Mouse (Mus musculus) MEL (cell line): ENCODE results near the gene Anapc11. TPM values are rescaled to one million over a fixed set of nuclear protein-coding genes. Genes with fewer than 3 reads are reported as not detected.

Experiments
- DNase-seq: peaks from one replicate; pipeline ENCODE4 v3.0.0; 2011; ENCODE audit warnings: low read depth, low spot score
- H3K27ac ChIP-seq: 2 replicates; pipeline ENCODE4 v1.5.1; 2012; ENCODE audit warnings: low read depth, mild to moderate bottlenecking, control low read depth, low read length, moderate library complexity; ENCODE audit not compliant: control insufficient read depth
- H3K27me3 ChIP-seq, 2 experiments: fragments of 150-350 bp in 1 of 2; sonication (generic) in 1 of 2; 2 replicates each; pipeline ENCODE4 v1.6.1; 2012; ENCODE audit warnings: low read length in 2 of 2, mild to moderate bottlenecking in 2 of 2, improper control_type of control experiment in 1 of 2, moderate library complexity in 1 of 2; ENCODE audit not compliant: insufficient read depth in 2 of 2, control insufficient read depth in 1 of 2
- H3K36me3 ChIP-seq, 2 experiments: 2 replicates each; pipeline ENCODE4 v1.6.1; 2012 to 2014; ENCODE audit warnings: low read length in 2 of 2, improper control_type of control experiment in 1 of 2, inconsistent platforms in 1 of 2, mild to moderate bottlenecking in 1 of 2; ENCODE audit not compliant: insufficient read depth in 2 of 2, control insufficient read depth in 1 of 2
- H3K4me1 ChIP-seq, 2 experiments: fragments of 150-350 bp in 1 of 2; sonication (generic) in 1 of 2; 2 replicates each; pipeline ENCODE4 v1.6.1; 2012; ENCODE audit warnings: low read length in 2 of 2, improper control_type of control experiment in 1 of 2, mild to moderate bottlenecking in 1 of 2; ENCODE audit not compliant: insufficient read depth in 2 of 2, control insufficient read depth in 1 of 2
- H3K4me3 ChIP-seq, 2 experiments: fragments of 150-350 bp in 1 of 2; sonication (generic) in 1 of 2; 2 replicates each; pipeline ENCODE4 v1.5.1; 2012; ENCODE audit warnings: low read depth in 2 of 2, low read length in 2 of 2, mild to moderate bottlenecking in 2 of 2, moderate library complexity in 2 of 2, control low read depth in 1 of 2, improper control_type of control experiment in 1 of 2; ENCODE audit not compliant: control insufficient read depth in 1 of 2, insufficient read depth in 1 of 2
- H3K79me2 ChIP-seq: 2 replicates; pipeline ENCODE4 v1.6.1; 2012; ENCODE audit warnings: mild to moderate bottlenecking, low read length, moderate library complexity; ENCODE audit not compliant: control insufficient read depth, poor library complexity, insufficient read depth
- H3K9ac ChIP-seq: 2 replicates; pipeline ENCODE4 v1.6.1; 2012; ENCODE audit warnings: low read depth, mild to moderate bottlenecking, control low read depth, low read length, moderate library complexity; ENCODE audit not compliant: control insufficient read depth, poor library complexity, severe bottlenecking
- H3K9me3 ChIP-seq: fragments of 150-350 bp; sonication (generic); replicated peaks from 2 replicates; pipeline ENCODE4 v1.6.1; 2012; ENCODE audit warnings: mild to moderate bottlenecking, low read length, improper control_type of control experiment, moderate library complexity; ENCODE audit not compliant: insufficient read depth
- BHLHE40 ChIP-seq: IDR thresholded peaks from 2 replicates; pipeline ENCODE4 v1.6.1; 2012; ENCODE audit warnings: low read depth, mild to moderate bottlenecking, inconsistent platforms, low read length, improper control_type of control experiment, borderline replicate concordance
- CHD1 ChIP-seq: IDR thresholded peaks from 2 replicates; pipeline ENCODE4 v1.6.1; 2012; ENCODE audit warnings: low read depth, mild to moderate bottlenecking, inconsistent platforms, low read length, improper control_type of control experiment
- CHD2 ChIP-seq: IDR thresholded peaks from 2 replicates; pipeline ENCODE4 v1.6.1; 2011; ENCODE audit warnings: low read length, improper control_type of control experiment
- CTCF ChIP-seq, 3 experiments: IDR thresholded peaks in 2 of 3; conservative IDR thresholded peaks in 1 of 3; 2 replicates each; pipeline ENCODE4 v1.5.1; 2011 to 2012; ENCODE audit warnings: low read length in 3 of 3, low read depth in 2 of 3, mild to moderate bottlenecking in 2 of 3, improper control_type of control experiment in 1 of 3, inconsistent platforms in 1 of 3, mixed read lengths in 1 of 3, moderate library complexity in 1 of 3; ENCODE audit not compliant: control insufficient read depth in 1 of 3, insufficient read depth in 1 of 3, poor library complexity in 1 of 3, severe bottlenecking in 1 of 3
- E2F4 ChIP-seq: IDR thresholded peaks from 2 replicates; pipeline ENCODE4 v1.6.1; 2011; ENCODE audit warnings: low read depth, low read length, improper control_type of control experiment, borderline replicate concordance
- ELF1 ChIP-seq: IDR thresholded peaks from 2 replicates; pipeline ENCODE4 v1.6.1; 2014; ENCODE audit warnings: low read depth, mild to moderate bottlenecking, inconsistent platforms, low read length, improper control_type of control experiment, moderate library complexity
- EP300 ChIP-seq, 2 experiments: IDR thresholded peaks; 2 replicates each; pipeline ENCODE4 v1.6.1; 2011; ENCODE audit warnings: improper control_type of control experiment in 2 of 2, low read length in 2 of 2, low read depth in 1 of 2, mild to moderate bottlenecking in 1 of 2
- ETS1 ChIP-seq: IDR thresholded peaks from 2 replicates; pipeline ENCODE4 v1.6.1; 2012; ENCODE audit warnings: low read depth, mild to moderate bottlenecking, inconsistent platforms, low read length, improper control_type of control experiment, moderate library complexity
- GABPA ChIP-seq: IDR thresholded peaks from 2 replicates; pipeline ENCODE4 v1.6.1; 2012; ENCODE audit warnings: low read depth, mild to moderate bottlenecking, inconsistent platforms, low read length, improper control_type of control experiment, moderate library complexity
- GATA1 ChIP-seq: IDR thresholded peaks from 2 replicates; pipeline ENCODE4 v1.6.1; 2011; ENCODE audit warnings: low read depth, low read length, improper control_type of control experiment
- HCFC1 ChIP-seq: IDR thresholded peaks from 2 replicates; pipeline ENCODE4 v1.6.1; 2012; ENCODE audit warnings: low read depth, mild to moderate bottlenecking, inconsistent platforms, low read length, improper control_type of control experiment, moderate library complexity
- JUND ChIP-seq: IDR thresholded peaks from 2 replicates; pipeline ENCODE4 v1.6.1; 2011; ENCODE audit warnings: low read depth, mild to moderate bottlenecking, improper control_type of control experiment, low read length
- KAT2A ChIP-seq: conservative IDR thresholded peaks from 2 replicates; pipeline ENCODE4 v1.6.1; 2012; ENCODE audit warnings: low read depth, low read length, improper control_type of control experiment, inconsistent platforms
- MAFK ChIP-seq: IDR thresholded peaks from 2 replicates; pipeline ENCODE4 v1.6.1; 2011; ENCODE audit warnings: low read depth, mild to moderate bottlenecking, low read length, improper control_type of control experiment, borderline replicate concordance
- MAX ChIP-seq: IDR thresholded peaks from 2 replicates; pipeline ENCODE4 v1.6.1; 2011; ENCODE audit warnings: low read length, improper control_type of control experiment
- MAZ ChIP-seq: IDR thresholded peaks from 2 replicates; pipeline ENCODE4 v1.6.1; 2012; ENCODE audit warnings: low read depth, mild to moderate bottlenecking, inconsistent platforms, low read length, improper control_type of control experiment
- MXI1 ChIP-seq: IDR thresholded peaks from 2 replicates; pipeline ENCODE4 v1.6.1; 2011; ENCODE audit warnings: mild to moderate bottlenecking, low read depth, low read length, improper control_type of control experiment
- MYB ChIP-seq: IDR thresholded peaks from 2 replicates; pipeline ENCODE4 v1.6.1; 2011; ENCODE audit warnings: mild to moderate bottlenecking, low read depth, low read length, improper control_type of control experiment
- MYC ChIP-seq: IDR thresholded peaks from 2 replicates; pipeline ENCODE4 v1.6.1; 2011; ENCODE audit warnings: low read depth, mild to moderate bottlenecking, low read length, improper control_type of control experiment, moderate library complexity
- NELFE ChIP-seq: IDR thresholded peaks from 2 replicates; pipeline ENCODE4 v1.6.1; 2011; ENCODE audit warnings: low read depth, low read length, improper control_type of control experiment
- NRF1 ChIP-seq: IDR thresholded peaks from 2 replicates; pipeline ENCODE4 v1.6.1; 2014; ENCODE audit warnings: low read depth, mild to moderate bottlenecking, inconsistent platforms, low read length, improper control_type of control experiment, moderate library complexity; ENCODE audit not compliant: poor library complexity, insufficient read depth, severe bottlenecking
- POLR2A ChIP-seq, 2 experiments: IDR thresholded peaks; 2 replicates each; pipeline ENCODE4 v1.6.1; 2011 to 2012; ENCODE audit warnings: low read length in 2 of 2, mild to moderate bottlenecking in 2 of 2, control low read depth in 1 of 2, improper control_type of control experiment in 1 of 2, low read depth in 1 of 2, moderate library complexity in 1 of 2; ENCODE audit not compliant: control insufficient read depth in 1 of 2, insufficient read depth in 1 of 2, poor library complexity in 1 of 2
- POLR2AphosphoS2 ChIP-seq: IDR thresholded peaks from 2 replicates; pipeline ENCODE4 v1.6.1; 2011; ENCODE audit warnings: low read length, improper control_type of control experiment
- POLR2AphosphoS5 ChIP-seq: IDR thresholded peaks from 2 replicates; pipeline ENCODE4 v1.6.1; 2012; ENCODE audit warnings: low read depth, borderline replicate concordance, mild to moderate bottlenecking, inconsistent platforms, low read length, moderate library complexity, mixed read lengths
- RAD21 ChIP-seq: IDR thresholded peaks from 2 replicates; pipeline ENCODE4 v1.6.1; 2011; ENCODE audit warnings: mild to moderate bottlenecking, low read depth, low read length, improper control_type of control experiment
- RCOR1 ChIP-seq: IDR thresholded peaks from 2 replicates; pipeline ENCODE4 v1.6.1; 2012; ENCODE audit warnings: low read depth, mild to moderate bottlenecking, inconsistent platforms, low read length, improper control_type of control experiment
- SMC3 ChIP-seq: IDR thresholded peaks from 2 replicates; pipeline ENCODE4 v1.6.1; 2011; ENCODE audit warnings: low read depth, low read length, improper control_type of control experiment
- TAL1 ChIP-seq: IDR thresholded peaks from 2 replicates; pipeline ENCODE4 v1.6.1; 2012; ENCODE audit warnings: mild to moderate bottlenecking, inconsistent platforms, low read length, moderate library complexity, mixed read lengths
- TBP ChIP-seq: IDR thresholded peaks from 2 replicates; pipeline ENCODE4 v1.8.0; 2011; ENCODE audit warnings: low read depth, low read length, improper control_type of control experiment
- TCF12 ChIP-seq: IDR thresholded peaks from 2 replicates; pipeline ENCODE4 v1.6.1; 2014; ENCODE audit warnings: low read depth, mild to moderate bottlenecking, inconsistent platforms, low read length, improper control_type of control experiment, moderate library complexity
- UBTF ChIP-seq: IDR thresholded peaks from 2 replicates; pipeline ENCODE4 v1.6.1; 2012; ENCODE audit warnings: low read depth, mild to moderate bottlenecking, inconsistent platforms, low read length, improper control_type of control experiment, moderate library complexity, borderline replicate concordance; ENCODE audit not compliant: insufficient read depth
- USF1 ChIP-seq: IDR thresholded peaks from 2 replicates; pipeline ENCODE4 v1.6.1; 2014; ENCODE audit warnings: low read depth, mild to moderate bottlenecking, inconsistent platforms, low read length, improper control_type of control experiment, moderate library complexity
- ZC3H11A ChIP-seq: IDR thresholded peaks from 2 replicates; pipeline ENCODE4 v1.6.1; 2012; ENCODE audit warnings: low read depth, mild to moderate bottlenecking, inconsistent platforms, low read length, improper control_type of control experiment
- ZKSCAN1 ChIP-seq: IDR thresholded peaks from 2 replicates; pipeline ENCODE4 v1.6.1; 2012; ENCODE audit warnings: low read depth, mild to moderate bottlenecking, inconsistent platforms, low read length, improper control_type of control experiment, moderate library complexity
- ZMIZ1 ChIP-seq: IDR thresholded peaks from 2 replicates; pipeline ENCODE4 v1.6.1; 2012; ENCODE audit warnings: low read depth, mild to moderate bottlenecking, inconsistent platforms, low read length, improper control_type of control experiment, moderate library complexity
- ZNF384 ChIP-seq: IDR thresholded peaks from 2 replicates; pipeline ENCODE4 v1.6.1; 2012; ENCODE audit warnings: low read depth, mild to moderate bottlenecking, inconsistent platforms, low read length, improper control_type of control experiment
- polyA plus RNA-seq, 2 experiments: library from polyadenylated mRNA; stranded (reverse) in 1 of 2; unstranded in 1 of 2; fragments of >175 nt in 1 of 2; fragments of >200 nt in 1 of 2; gene quantifications; 2 replicates each; pipeline versions ENCODE4 v1.2.1 to v1.2.4; 2012; ENCODE audit warnings: low replicate concordance in 2 of 2, low read depth in 1 of 2; ENCODE audit not compliant: insufficient read length in 2 of 2, insufficient read depth in 1 of 2, missing spikeins in 1 of 2
- total RNA-seq: library from RNA; depleted of rRNA; stranded (reverse); fragments of 300-350 nt; gene quantifications from 2 replicates; pipeline ENCODE4 v1.2.3, GENCODE M21; 2012

Anapc11 gene
- total and polyA plus RNA-seq, 3 experiments, result 120 to 130 TPM; not detected in 1

GRCm38 (mm10) chr11:120572752-120573584 lies 25.3 kb upstream of the Anapc11 start, which contains the start of gene P4hb:
TSS of gene P4hb (minus strand) at chr11:120573253.
- Histone ChIP-seq H3K9me3 (no peaks in the 10 kb centered on the region), H3K27ac (peak within 1 kb of the TSS; percentile 84), H3K27me3 (no peaks in the 10 kb centered on the region), H3K36me3 (peaks cover 10 to 28% of the 10 kb centered on the region in 2 experiments), H3K9ac (peak within 1 kb of the TSS; percentile 92), H3K4me1 (peaks cover 5 to 16% of the 10 kb centered on the region in 2 experiments), H3K79me2 (peaks cover 41% of the 10 kb centered on the region), H3K4me3 (peak within 1 kb of the TSS; percentile 88 to 94)
- peak; percentile 100 for DNase-seq
- TF ChIP-seq USF1 (peak; percentile 58), TCF12 (peak; percentile 69), NELFE (peak; percentile 99), JUND (no peak), RCOR1 (no peak), ZNF384 (no peak), POLR2AphosphoS2 (peak; percentile 86; the same call in 1 of the 2 replicates), ETS1 (0 out of 2 replicates have a peak, but pooled peaks have one; percentile 36), CTCF (IDR thresholded peaks at IDR 0.05 in 2 of 3, conservative IDR thresholded peaks at IDR 0.05 in 1 of 3; ENCODE audit: control insufficient read depth in 1 of 3, insufficient read depth in 1 of 3, low read depth in 2 of 3, low read length in 3 of 3, poor library complexity in 1 of 3, severe bottlenecking in 1 of 3) (no peak; a peak in 1 of 6 replicates), BHLHE40 (peak; percentile 84; the same call in 1 of the 2 replicates), MAFK (no peak), NRF1 (peak; percentile 86), UBTF (no peak), ZKSCAN1 (no peak), E2F4 (peak; percentile 89; the same call in 1 of the 2 replicates), POLR2A (IDR thresholded peaks at IDR 0.05; ENCODE audit: control insufficient read depth in 1 of 2, insufficient read depth in 1 of 2, low read depth in 1 of 2, low read length in 2 of 2, poor library complexity in 1 of 2) (peak; percentile 90 to 99), CHD1 (no peak), ELF1 (peak; percentile 95), ZMIZ1 (peak; percentile 99), KAT2A (peak; percentile 37; the same call in 1 of the 2 replicates), HCFC1 (peak; percentile 83), GATA1 (no peak), TBP (peak; percentile 97), POLR2AphosphoS5 (peak; percentile 76), RAD21 (no peak), MYC (peak; percentile 94), CHD2 (peak; percentile 61), ZC3H11A (no peak), MAZ (peak; percentile 33; the same call in 1 of the 2 replicates), TAL1 (no peak), MAX (peak; percentile 92), GABPA (no peak), EP300 (IDR thresholded peaks at IDR 0.05; ENCODE audit: low read depth in 1 of 2, low read length in 2 of 2) (0 out of 4 replicates have a peak, but pooled peaks of 1 of the 2 experiments have one; percentile 12), MXI1 (peak; percentile 96), MYB (no peak), SMC3 (no peak)
